Mouse (Mus musculus): ENCODE measurements around the gene Wtap. TPM values are rescaled to one million over a fixed set of nuclear protein-coding genes. Genes with fewer than 3 reads are reported as not detected.
"Not testable (repeated sequence)": the region's sequence is repeated elsewhere in the genome, so short reads cannot be mapped to it uniquely, and the experiment has no call there.

The Wtap gene
- total and polyA plus RNA-seq, 3 experiments, result 63.5 to 74.0 TPM; not detected in 1

GRCm38 (mm10) chr17:12990567-12991145 is 3.3 kb downstream of the Wtap start:
- peaks cover 5 to 31% of the 10 kb centered on the region in 2 experiments; a peak in 3 of 4 replicates for H3K36me3 ChIP-seq (ENCODE audit: control insufficient read depth in 1 of 2, insufficient read depth in 2 of 2, low read length in 2 of 2)
- H3K27ac ChIP-seq (ENCODE audit: control insufficient read depth, low read depth, low read length), result peak overlapping the region; percentile 93
- H3K4me1 ChIP-seq (ENCODE audit: control insufficient read depth in 1 of 2, insufficient read depth in 2 of 2, low read length in 2 of 2), result peaks cover 2 to 7% of the 10 kb centered on the region in 2 experiments; a peak in 2 of 4 replicates
- H3K9me3 ChIP-seq (replicated peaks; ENCODE audit: insufficient read depth, low read length), result no peaks in the 10 kb centered on the region
- H3K9ac ChIP-seq (ENCODE audit: control insufficient read depth, low read depth, low read length, poor library complexity, severe bottlenecking), result peak overlapping the region; percentile 100
- no peak for DNase-seq (ENCODE audit: low read depth, low spot score)
- no peaks in the 10 kb centered on the region for H3K27me3 ChIP-seq (ENCODE audit: control insufficient read depth in 1 of 2, insufficient read depth in 2 of 2, low read length in 2 of 2)
- peaks cover 55% of the 10 kb centered on the region for H3K79me2 ChIP-seq (ENCODE audit: control insufficient read depth, insufficient read depth, low read length, poor library complexity)
- TF ChIP-seq ZKSCAN1 (IDR thresholded peaks at IDR 0.05; ENCODE audit: low read depth, low read length) (no peak), USF1 (IDR thresholded peaks at IDR 0.05; ENCODE audit: low read depth, low read length) (peak; percentile 64), GABPA (IDR thresholded peaks at IDR 0.05; ENCODE audit: low read depth, low read length) (no peak), MAX (IDR thresholded peaks at IDR 0.05; ENCODE audit: low read length) (peak; percentile 9; the same call in 1 of the 2 replicates), MAFK (IDR thresholded peaks at IDR 0.05; ENCODE audit: borderline replicate concordance, low read depth, low read length) (no peak), ZNF384 (IDR thresholded peaks at IDR 0.05; ENCODE audit: low read depth, low read length) (no peak), ELF1 (IDR thresholded peaks at IDR 0.05; ENCODE audit: low read depth, low read length) (no peak), EP300 (IDR thresholded peaks at IDR 0.05; ENCODE audit: low read depth in 1 of 2, low read length in 2 of 2) (peak; percentile 5 to 14; a peak in 1 of 4 replicates), NRF1 (IDR thresholded peaks at IDR 0.05; ENCODE audit: insufficient read depth, low read depth, low read length, poor library complexity, severe bottlenecking) (no peak), BHLHE40 (IDR thresholded peaks at IDR 0.05; ENCODE audit: borderline replicate concordance, low read depth, low read length) (peak; percentile 72), HCFC1 (IDR thresholded peaks at IDR 0.05; ENCODE audit: low read depth, low read length) (no peak; the same call in 1 of the 2 replicates), MYB (IDR thresholded peaks at IDR 0.05; ENCODE audit: low read depth, low read length) (no peak), KAT2A (conservative IDR thresholded peaks at IDR 0.05; ENCODE audit: low read depth, low read length) (no peak; the same call in 1 of the 2 replicates), MYC (IDR thresholded peaks at IDR 0.05; ENCODE audit: low read depth, low read length) (peak; percentile 38; the same call in 1 of the 2 replicates), RAD21 (IDR thresholded peaks at IDR 0.05; ENCODE audit: low read depth, low read length) (no peak)
- H3K4me3 ChIP-seq (ENCODE audit: control insufficient read depth in 1 of 2, insufficient read depth in 1 of 2, low read depth in 2 of 2, low read length in 2 of 2), result peak overlapping the region; percentile 74 to 98

GRCm38 (mm10) chr17:12988096-12988495 is 5.9 kb downstream of the Wtap start:
- H3K9me3 ChIP-seq (replicated peaks; ENCODE audit: insufficient read depth, low read length); H3K27me3 ChIP-seq (ENCODE audit: control insufficient read depth in 1 of 2, insufficient read depth in 2 of 2, low read length in 2 of 2); H3K4me3 ChIP-seq (ENCODE audit: control insufficient read depth in 1 of 2, insufficient read depth in 1 of 2, low read depth in 2 of 2, low read length in 2 of 2); H3K27ac ChIP-seq (ENCODE audit: control insufficient read depth, low read depth, low read length); DNase-seq (ENCODE audit: low read depth, low spot score); H3K9ac ChIP-seq (ENCODE audit: control insufficient read depth, low read depth, low read length, poor library complexity, severe bottlenecking): not testable (repeated sequence)
- TF ChIP-seq CTCF (IDR thresholded peaks at IDR 0.05 in 2 of 3, conservative IDR thresholded peaks at IDR 0.05 in 1 of 3; ENCODE audit: control insufficient read depth in 1 of 3, insufficient read depth in 1 of 3, low read depth in 2 of 3, low read length in 3 of 3, poor library complexity in 1 of 3, severe bottlenecking in 1 of 3), result peak in 1 of 3 experiments; percentile 24; a peak in 2 of 6 replicates
- peaks cover 55% of the 10 kb centered on the region for H3K79me2 ChIP-seq (ENCODE audit: control insufficient read depth, insufficient read depth, low read length, poor library complexity)
- peaks cover 5 to 11% of the 10 kb centered on the region in 2 experiments for H3K4me1 ChIP-seq (ENCODE audit: control insufficient read depth in 1 of 2, insufficient read depth in 2 of 2, low read length in 2 of 2)
- H3K36me3 ChIP-seq (ENCODE audit: control insufficient read depth in 1 of 2, insufficient read depth in 2 of 2, low read length in 2 of 2), result peaks cover 15 to 50% of the 10 kb centered on the region in 2 experiments

All from MEL (cell line).